Mouse (Mus musculus): Measurements from ENCODE around the gene Ifi211.
"Not testable (repeated sequence)": the region's sequence is repeated elsewhere in the genome, so short reads cannot be mapped to it uniquely, and the experiment has no call there.

The Ifi211 gene

DNA sequence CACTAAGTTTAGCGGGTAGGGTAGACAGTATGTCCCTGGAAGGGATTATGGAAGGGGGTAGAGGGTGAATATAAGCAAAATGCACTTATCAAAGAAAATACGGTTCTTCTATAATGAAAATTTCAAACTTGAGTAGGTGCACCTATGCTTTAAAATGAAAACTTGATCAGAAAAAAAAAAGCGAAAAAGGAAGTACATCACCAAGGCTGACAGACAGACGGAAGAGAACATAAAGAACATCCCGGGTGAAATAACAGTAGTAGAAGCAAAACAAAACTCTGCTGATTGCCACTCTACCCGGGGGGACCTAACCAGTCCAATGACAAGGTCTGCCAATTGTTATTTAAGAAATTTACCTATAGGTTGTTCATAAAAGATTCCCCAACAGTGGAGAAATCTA lies 34.6 kb downstream of the Ifi211 start:
- not testable (repeated sequence) for DNase-seq

DNA sequence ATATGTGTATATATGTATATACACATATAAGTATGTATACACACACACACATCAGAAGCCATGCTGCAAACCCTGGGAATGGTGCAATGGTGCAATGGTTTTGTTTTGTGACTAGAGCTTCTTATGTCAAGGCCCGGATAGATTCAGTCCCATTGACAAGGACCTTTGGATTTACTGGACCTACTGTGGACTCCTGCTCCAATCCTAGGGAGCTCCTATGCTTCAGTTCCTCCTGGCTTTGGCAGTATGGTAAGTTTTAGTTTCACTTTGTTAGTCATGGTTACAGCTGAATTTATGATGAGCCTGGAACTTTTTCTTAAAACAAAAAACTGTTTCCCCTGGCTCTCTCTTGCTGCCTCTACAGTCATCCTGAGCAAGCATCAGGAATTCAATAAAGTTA lies 35.7 kb downstream of the Ifi211 start:
- DNase-seq = not testable (repeated sequence)

DNA sequence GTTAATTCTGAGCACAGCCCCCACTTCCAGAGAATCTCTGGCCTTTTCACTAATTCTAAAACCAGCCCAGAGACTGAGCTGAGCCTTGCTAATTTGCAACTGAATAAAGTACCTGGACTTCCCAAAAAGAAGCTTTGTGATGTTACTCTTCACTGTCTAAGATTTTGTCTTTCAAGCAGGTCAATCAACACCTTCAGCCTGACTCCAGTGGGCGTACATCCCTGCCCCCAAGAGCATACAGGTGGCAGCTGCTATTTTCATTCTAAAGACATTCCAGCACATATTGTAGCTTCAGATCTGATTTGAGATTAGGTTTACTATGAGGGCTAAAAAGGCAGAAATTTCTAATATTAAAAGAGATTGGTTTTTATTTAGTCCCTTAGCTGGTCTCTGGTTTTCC lies 44.3 kb downstream of the Ifi211 start:
- not testable (repeated sequence) for DNase-seq

DNA sequence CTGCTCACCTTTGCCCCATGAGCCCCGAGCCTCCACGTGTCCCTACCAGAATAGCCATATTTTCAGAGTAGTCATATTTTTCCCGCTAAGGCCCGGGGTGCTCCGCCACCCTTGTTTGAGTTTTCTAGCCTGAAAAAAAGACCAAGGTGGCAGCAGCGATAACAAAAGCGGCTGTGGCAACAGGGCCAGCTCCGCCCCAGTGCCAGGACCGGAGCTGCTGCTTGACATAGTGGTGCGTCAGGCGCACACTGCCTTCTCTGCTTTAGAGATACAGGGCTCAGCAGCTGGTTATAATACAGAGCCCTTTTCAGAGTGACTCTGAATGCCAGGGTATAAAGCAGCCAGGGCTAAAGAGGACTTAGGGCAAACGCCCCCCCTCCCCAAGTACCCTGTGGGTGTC lies 46.3 kb downstream of the Ifi211 start:
- no peak for DNase-seq

DNA sequence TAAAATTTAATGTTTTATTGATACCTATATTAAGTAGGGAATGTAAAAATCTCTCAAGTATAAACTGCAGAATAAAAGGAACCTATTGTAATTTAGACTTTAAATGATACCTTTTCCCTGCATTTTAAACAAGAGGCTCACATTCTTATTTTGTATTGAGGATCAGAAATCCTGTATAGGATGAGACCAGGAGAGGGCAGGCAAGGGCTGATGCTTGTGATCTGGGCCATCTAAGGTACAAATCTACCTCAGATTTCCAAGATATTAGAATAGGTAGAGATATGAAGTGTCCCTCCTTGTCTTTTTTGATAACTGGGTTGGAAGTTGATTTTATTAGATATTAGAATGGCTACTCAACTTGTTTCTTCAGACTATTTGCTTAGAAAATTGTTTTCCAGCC lies 59.1 kb downstream of the Ifi211 start:
- not testable (repeated sequence) for DNase-seq

DNA sequence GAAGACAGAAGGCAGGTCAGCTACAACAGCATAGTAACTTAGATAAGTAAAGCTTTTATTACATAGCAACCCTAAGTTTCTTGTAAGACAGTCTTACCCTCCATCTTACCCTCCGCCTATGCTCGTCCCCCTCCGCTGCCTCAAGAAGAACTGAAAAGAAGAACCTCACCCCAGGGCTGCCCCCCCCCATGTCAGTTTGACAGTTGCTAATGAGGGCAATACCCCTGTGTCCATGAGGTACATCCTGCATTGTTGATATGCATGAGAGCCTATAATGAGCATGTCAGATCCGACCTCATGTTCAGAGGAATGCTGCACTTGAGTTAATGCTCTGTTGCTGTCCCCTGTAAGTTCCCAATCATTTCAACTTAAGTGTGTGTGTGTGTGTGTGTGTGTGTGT lies 60.0 kb downstream of the Ifi211 start:
- DNase-seq = not testable (repeated sequence)

Measured in cerebellum, adult 9-11 months (tissue).